Mouse (Mus musculus) adrenal gland, adult (tissue): ENCODE measurements around the gene Gm20388.

Source experiments
- DNase-seq, 2 experiments: peaks; one replicate each; pipeline ENCODE4 v3.0.0; 2022 to 2023; ENCODE audit warnings: low spot score in 1 of 2; ENCODE audit not compliant: inconsistent age in 2 of 2

Gm20388 gene

GRCm38 (mm10) chr8:124284333-124284711, 4373.7 kb downstream of the Gm20388 start:
- peak in 1 of 2 experiments; percentile 51 for DNase-seq

- peak in 1 of 2 experiments; percentile 67 for DNase-seq
These were observed 4374.4 kb downstream of the Gm20388 start for GRCm38 (mm10) chr8:124284984-124285576.

- no peak for DNase-seq
These were observed 4376.0 kb downstream of the Gm20388 start for GRCm38 (mm10) chr8:124286461-124287124.

- DNase-seq: no peak
These were observed 4377.7 kb downstream of the Gm20388 start for GRCm38 (mm10) chr8:124288215-124288864.

GRCm38 (mm10) chr8:124289481-124290050, 4378.9 kb downstream of the Gm20388 start:
- no peak for DNase-seq

GRCm38 (mm10) chr8:124290911-124291691, 4380.5 kb downstream of the Gm20388 start:
- DNase-seq: peak in 1 of 2 experiments; percentile 67

- no peak for DNase-seq
These were observed 4381.1 kb downstream of the Gm20388 start for GRCm38 (mm10) chr8:124291693-124292092.

GRCm38 (mm10) chr8:124292965-124293364, 4382.3 kb downstream of the Gm20388 start:
- DNase-seq: no peak

- DNase-seq: no peak
These were observed 4383.8 kb downstream of the Gm20388 start for GRCm38 (mm10) chr8:124294425-124294824.

GRCm38 (mm10) chr8:124294900-124295299, 4384.3 kb downstream of the Gm20388 start:
- DNase-seq: peak in 1 of 2 experiments; percentile 57

GRCm38 (mm10) chr8:124295357-124295756, 4384.7 kb downstream of the Gm20388 start:
- DNase-seq: peak in 1 of 2 experiments; percentile 54

GRCm38 (mm10) chr8:124301512-124301911, 4390.9 kb downstream of the Gm20388 start:
- DNase-seq: peak; percentile 37 to 69

GRCm38 (mm10) chr8:124301935-124302555, 4391.4 kb downstream of the Gm20388 start:
- DNase-seq: no peak

- no peak for DNase-seq
These were observed 4392.7 kb downstream of the Gm20388 start for GRCm38 (mm10) chr8:124303211-124303902.

GRCm38 (mm10) chr8:124304141-124304540, 4393.5 kb downstream of the Gm20388 start:
- no peak for DNase-seq

GRCm38 (mm10) chr8:124306574-124306973, 4395.9 kb downstream of the Gm20388 start:
- no peak for DNase-seq

- no peak for DNase-seq
These were observed 4397.1 kb downstream of the Gm20388 start for GRCm38 (mm10) chr8:124307700-124308099.

GRCm38 (mm10) chr8:124310509-124310908, 4399.9 kb downstream of the Gm20388 start:
- peak in 1 of 2 experiments; percentile 71 for DNase-seq

- no peak for DNase-seq
These were observed 4400.5 kb downstream of the Gm20388 start for GRCm38 (mm10) chr8:124311111-124311510.

GRCm38 (mm10) chr8:124311723-124312122, 4401.1 kb downstream of the Gm20388 start:
- no peak for DNase-seq
